Mouse (Mus musculus): ENCODE measurements around the gene Polr2h. TPM values are rescaled to one million over a fixed set of nuclear protein-coding genes. Genes with fewer than 3 reads are reported as not detected.

Gene Polr2h
- total and polyA plus RNA-seq, 2 experiments from 2014 or later = 43.7 to 87.4 TPM

DNA sequence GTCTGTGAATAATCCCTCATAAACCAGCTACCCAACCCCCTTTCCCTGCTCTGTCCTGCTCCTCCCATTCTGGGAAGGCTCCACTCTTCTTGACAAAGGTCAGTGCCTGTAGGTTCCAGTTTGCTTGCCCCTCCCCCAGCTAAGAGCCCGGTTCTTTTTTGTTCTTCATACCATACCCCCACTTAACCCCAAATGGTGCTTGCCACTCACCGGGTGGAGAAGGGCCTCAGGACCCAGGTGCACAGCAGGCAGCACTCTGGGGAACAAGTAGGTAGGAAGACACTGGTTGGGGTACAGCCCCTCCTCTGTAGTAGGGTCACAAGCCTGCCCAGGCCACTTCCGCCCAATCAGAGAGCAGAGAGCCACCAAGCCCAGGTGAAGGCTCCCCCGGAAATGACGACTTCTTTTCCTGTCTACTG is 12.8 kb downstream of the Polr2h start:
- Histone ChIP-seq H3K4me2 (ENCODE audit: low read depth) (no peak overlapping the region), H3K27me3 (ENCODE audit: insufficient read depth, low read length) (peaks cover 8% of the 10 kb centered on the region), H3K4me1 (ENCODE audit: insufficient read depth) (0 out of 2 replicates have a peak, but pooled peaks cover 4% of the 10 kb centered on the region), H3K9ac (no peak overlapping the region), H3K36me3 (ENCODE audit: insufficient read depth) (no peaks in the 10 kb centered on the region), H3K9me3 (ENCODE audit: low read length) (no peaks in the 10 kb centered on the region), H3K4me3 (ENCODE audit: low read depth, low read length) (no peak overlapping the region), H3K27ac (ENCODE audit: low read depth, low read length) (no peak overlapping the region)
- ATAC-seq (no peak), DNase-seq (no peak)
- no peak for TF ChIP-seq CTCF (IDR thresholded peaks at IDR 0.05; ENCODE audit: low read depth)
- WGBS = 49% methylated on average over 5 of the region's 5 CpGs

DNA sequence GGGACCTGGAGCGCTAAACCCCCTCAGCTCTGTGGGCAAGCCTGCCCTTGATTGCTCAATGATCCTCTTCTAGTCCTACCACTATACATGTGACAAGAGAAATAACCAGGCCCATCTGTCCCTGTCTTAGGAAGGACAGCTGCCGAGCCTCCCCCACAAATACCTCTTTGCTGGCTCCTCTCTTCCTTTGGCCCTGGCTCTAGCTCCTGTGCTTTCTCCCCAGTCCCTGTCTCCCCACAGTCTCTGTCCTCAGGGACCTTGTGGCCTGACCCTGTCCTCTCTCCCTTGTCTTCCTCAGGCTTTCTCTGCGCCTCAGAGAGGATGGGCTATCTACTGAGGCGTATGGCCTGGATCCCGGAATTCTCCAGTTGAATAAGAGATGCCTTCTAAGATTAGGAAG is 14.2 kb downstream of the Polr2h start:
- H3K27me3 ChIP-seq (ENCODE audit: insufficient read depth, low read length) = peaks cover 10% of the 10 kb centered on the region
- H3K36me3 ChIP-seq (ENCODE audit: insufficient read depth) = no peaks in the 10 kb centered on the region
- no peaks in the 10 kb centered on the region for H3K9me3 ChIP-seq (ENCODE audit: low read length)
- no peak overlapping the region for H3K9ac ChIP-seq
- 68% methylated on average over 5 of the region's 5 CpGs for WGBS
- 0 out of 2 replicates have a peak, but pooled peaks cover 4% of the 10 kb centered on the region for H3K4me1 ChIP-seq (ENCODE audit: insufficient read depth)
- no peak overlapping the region for H3K27ac ChIP-seq (ENCODE audit: low read depth, low read length)
- no peak overlapping the region for H3K4me2 ChIP-seq (ENCODE audit: low read depth)
- H3K4me3 ChIP-seq (ENCODE audit: low read depth, low read length) = no peak overlapping the region
- ATAC-seq (no peak), DNase-seq (peak; percentile 24)
- TF ChIP-seq CTCF (IDR thresholded peaks at IDR 0.05; ENCODE audit: low read depth) = no peak

DNA sequence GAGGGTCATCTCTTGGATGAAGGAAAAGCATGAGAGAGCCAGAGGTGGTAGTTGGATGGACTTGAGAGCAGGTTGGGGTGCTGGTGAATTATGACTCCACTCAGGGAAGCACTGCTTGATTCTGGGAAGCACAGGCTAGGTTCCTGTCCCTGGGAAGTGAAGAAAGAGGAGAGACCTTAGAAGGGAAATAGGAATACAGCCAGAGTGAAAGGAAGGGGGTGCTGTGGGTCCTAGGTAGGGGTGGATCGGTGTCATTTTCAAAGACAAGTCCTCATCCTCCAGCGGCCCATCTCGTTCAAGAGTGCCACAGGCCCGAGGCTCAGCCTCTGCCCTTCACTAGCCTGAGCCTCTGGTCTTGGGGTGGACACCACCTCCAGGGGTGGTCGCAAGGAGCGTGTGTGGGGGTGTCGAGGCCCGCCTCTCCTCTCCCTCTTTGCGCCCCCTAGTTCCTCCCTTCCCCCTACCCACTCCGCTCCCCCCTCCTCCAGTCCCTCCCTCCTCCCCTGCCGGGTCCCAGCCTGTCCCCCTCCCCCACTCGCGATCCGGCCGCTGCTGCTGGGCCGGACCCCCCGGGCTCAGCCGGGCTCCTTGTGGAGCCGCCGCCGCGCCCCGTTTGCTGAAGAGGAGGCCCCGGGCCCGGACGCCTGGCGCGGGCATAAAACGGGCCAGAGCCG is 14.9 kb downstream of the Polr2h start:
- WGBS = 5% methylated on average over 24 of the region's 30 CpGs
- Histone ChIP-seq H3K4me1 (ENCODE audit: insufficient read depth) (0 out of 2 replicates have a peak, but pooled peaks cover 4% of the 10 kb centered on the region), H3K36me3 (ENCODE audit: insufficient read depth) (no peaks in the 10 kb centered on the region), H3K27ac (ENCODE audit: low read depth, low read length) (peak overlapping the region; percentile 64), H3K9ac (peak overlapping the region; percentile 86), H3K4me2 (ENCODE audit: low read depth) (peak overlapping the region; percentile 85), H3K4me3 (ENCODE audit: low read depth, low read length) (peak overlapping the region; percentile 80), H3K9me3 (ENCODE audit: low read length) (no peaks in the 10 kb centered on the region), H3K27me3 (ENCODE audit: insufficient read depth, low read length) (peaks cover 10% of the 10 kb centered on the region)
- TF ChIP-seq CTCF (IDR thresholded peaks at IDR 0.05; ENCODE audit: low read depth) = peak; percentile 23; the same call in 1 of the 2 replicates
- ATAC-seq (peak; percentile 51), DNase-seq (peak; percentile 58)

- H3K9ac ChIP-seq = peak within 1 kb of the TSS; percentile 86
- DNase-seq (peak; percentile 56), ATAC-seq (peak; percentile 83)
- H3K27ac ChIP-seq (ENCODE audit: low read depth, low read length) = peak within 1 kb of the TSS; percentile 64
- H3K27me3 ChIP-seq (ENCODE audit: insufficient read depth, low read length) = peaks cover 10% of the 10 kb centered on the region
- peak within 1 kb of the TSS; percentile 85 for H3K4me2 ChIP-seq (ENCODE audit: low read depth)
- TF ChIP-seq CTCF (IDR thresholded peaks at IDR 0.05; ENCODE audit: low read depth) = no peak
- 0 out of 2 replicates have a peak, but pooled peaks cover 4% of the 10 kb centered on the region for H3K4me1 ChIP-seq (ENCODE audit: insufficient read depth)
- no peaks in the 10 kb centered on the region for H3K9me3 ChIP-seq (ENCODE audit: low read length)
- no peaks in the 10 kb centered on the region for H3K36me3 ChIP-seq (ENCODE audit: insufficient read depth)
- WGBS = 1% methylated on average over 64 of the region's 70 CpGs
- H3K4me3 ChIP-seq (ENCODE audit: low read depth, low read length) = peak within 1 kb of the TSS; percentile 80
Observed at GRCm38 (mm10) chr16:20732925-20733730, 15.7 kb downstream of the Polr2h start, which contains the start of gene Chrd. Gene Chrd, plus strand, starts transcription at chr16:20733127.

- H3K9ac ChIP-seq = peak within 1 kb of the TSS; percentile 86
- H3K4me3 ChIP-seq (ENCODE audit: low read depth, low read length) = peak within 1 kb of the TSS; percentile 80
- ATAC-seq (no peak), DNase-seq (peak; percentile 17)
- peaks cover 10% of the 10 kb centered on the region for H3K27me3 ChIP-seq (ENCODE audit: insufficient read depth, low read length)
- peak within 1 kb of the TSS; percentile 85 for H3K4me2 ChIP-seq (ENCODE audit: low read depth)
- 0 out of 2 replicates have a peak, but pooled peaks cover 4% of the 10 kb centered on the region for H3K4me1 ChIP-seq (ENCODE audit: insufficient read depth)
- no peak within 1 kb of the TSS for H3K27ac ChIP-seq (ENCODE audit: low read depth, low read length)
- TF ChIP-seq CTCF (IDR thresholded peaks at IDR 0.05; ENCODE audit: low read depth) = peak; percentile 30; the same call in 1 of the 2 replicates
- H3K9me3 ChIP-seq (ENCODE audit: low read length) = no peaks in the 10 kb centered on the region
- 0 out of 2 replicates have a peak, but pooled peaks cover 2% of the 10 kb centered on the region for H3K36me3 ChIP-seq (ENCODE audit: insufficient read depth)
- WGBS = 4% methylated on average over 45 of the region's 45 CpGs
Observed at GRCm38 (mm10) chr16:20733731-20734730, 16.6 kb downstream of the Polr2h start, which contains the start of gene Thpo. Gene Thpo, minus strand, starts transcription at chr16:20734511.

- DNase-seq = no peak
- Histone ChIP-seq H3K9ac (no peak overlapping the region), H3K4me3 (ENCODE audit: low read depth, low read length) (no peak overlapping the region), H3K9me3 (ENCODE audit: low read length) (no peaks in the 10 kb centered on the region), H3K27me3 (ENCODE audit: insufficient read depth, low read length) (peaks cover 10% of the 10 kb centered on the region), H3K36me3 (ENCODE audit: insufficient read depth) (0 out of 2 replicates have a peak, but pooled peaks cover 4% of the 10 kb centered on the region), H3K4me2 (ENCODE audit: low read depth) (no peak overlapping the region), H3K4me1 (ENCODE audit: insufficient read depth) (0 out of 2 replicates have a peak, but pooled peaks cover 4% of the 10 kb centered on the region), H3K27ac (ENCODE audit: low read depth, low read length) (no peak overlapping the region)
- no peak for ATAC-seq
- WGBS = 78% methylated on average over 5 of the region's 5 CpGs
- TF ChIP-seq CTCF (IDR thresholded peaks at IDR 0.05; ENCODE audit: low read depth) = no peak
Observed at GRCm38 (mm10) chr16:20735651-20736050, 18.2 kb downstream of the Polr2h start.

Measured in forebrain, postnatal 0 days (tissue).